Mouse (Mus musculus) embryonic facial prominence, embryonic 14.5 days (tissue): ENCODE measurements around the gene Cd79b. TPM values are rescaled to one million over a fixed set of nuclear protein-coding genes. Genes with fewer than 3 reads are reported as not detected.

Experiments used
- ATAC-seq: fragments of 200-750 bp; cut with Nextera tagmentation; 2 replicates; pipeline ENCODE4 v1.8.0; 2017; ENCODE audit warnings: low read depth, moderate number of reproducible peaks, moderate TSS enrichment
- DNase-seq: peaks from one replicate; pipeline ENCODE4 v3.0.0-alpha.2; 2015; ENCODE audit warnings: low spot score
- H3K27ac ChIP-seq: fragments of 300-500 bp; sonication (generic); replicated peaks from 2 replicates; pipeline ENCODE4 v1.5.1; 2014; ENCODE audit warnings: low read depth, mild to moderate bottlenecking, low read length, moderate library complexity
- H3K27me3 ChIP-seq: fragments of 300-500 bp; sonication (generic); replicated peaks from 2 replicates; pipeline ENCODE4 v1.6.1; 2014; ENCODE audit warnings: low read length; ENCODE audit not compliant: control insufficient read depth, insufficient read depth
- H3K36me3 ChIP-seq: fragments of 300-500 bp; sonication (generic); 2 replicates; pipeline ENCODE4 v1.6.1; 2014; ENCODE audit warnings: low read length, mixed read lengths; ENCODE audit not compliant: control insufficient read depth, insufficient read depth
- H3K4me1 ChIP-seq: fragments of 300-500 bp; sonication (generic); 2 replicates; pipeline ENCODE4 v1.6.1; 2014; ENCODE audit warnings: antibody characterized with exemption, low read length; ENCODE audit not compliant: control insufficient read depth, insufficient read depth
- H3K4me2 ChIP-seq: fragments of 300-500 bp; sonication (generic); 2 replicates; pipeline ENCODE4 v1.6.1; 2014; ENCODE audit warnings: low read depth, mild to moderate bottlenecking, low read length, moderate library complexity, mixed read lengths
- H3K4me3 ChIP-seq: fragments of 300-500 bp; sonication (generic); 2 replicates; pipeline ENCODE4 v1.5.1; 2014; ENCODE audit warnings: low read depth, mild to moderate bottlenecking, low read length
- H3K9ac ChIP-seq: fragments of 300-500 bp; sonication (generic); 2 replicates; pipeline ENCODE4 v1.6.1; 2014; ENCODE audit warnings: low read depth, mild to moderate bottlenecking, low read length, moderate library complexity, mixed read lengths
- H3K9me3 ChIP-seq: fragments of 300-500 bp; sonication (generic); 2 replicates; pipeline ENCODE4 v1.6.1; 2016; ENCODE audit warnings: low read length; ENCODE audit not compliant: control insufficient read depth
- WGBS: fragments of 180-500 bp; shearing (Covaris S2); extraction: QIAGEN DNeasy Blood & Tissue Kit; methylation state at CpG from one replicate; pipeline ENCODE4 v1.1.7; 2014; 5-methylcytosine and 5-hydroxymethylcytosine counted together
- polyA plus RNA-seq: library from polyadenylated mRNA; unstranded; fragments of >200 nt; fragmentation: Nextera tagmentation; extraction: Ambion mirVana; gene quantifications from 2 replicates; pipeline ENCODE4 v1.2.1, GENCODE M21; 2014

Gene Cd79b
- polyA plus RNA-seq, 1 experiment from 2014 or later: 3.2 TPM

DNA sequence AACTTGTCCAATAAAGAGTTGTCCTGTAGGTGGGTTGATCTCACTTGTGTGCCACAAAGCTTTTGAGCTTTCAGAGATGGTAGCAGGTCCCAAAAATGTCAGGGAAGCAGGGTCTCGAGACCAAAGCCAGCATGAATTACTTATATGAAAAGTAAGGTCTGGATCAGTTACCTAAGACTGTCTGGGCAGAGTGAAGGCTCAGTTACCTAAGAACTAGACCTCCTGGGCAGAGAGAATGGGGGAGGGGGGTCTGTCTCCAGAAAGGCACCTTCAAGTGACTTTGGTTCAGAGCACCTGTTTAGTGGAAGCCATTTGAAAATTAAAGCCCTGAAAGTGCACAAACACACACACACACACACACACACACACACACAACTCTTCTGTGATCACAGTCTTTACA, 40.2 kb downstream of the Cd79b start:
- DNase-seq: no peak
- no peak overlapping the region for H3K4me3 ChIP-seq
- no peaks in the 10 kb centered on the region for H3K9me3 ChIP-seq
- H3K27ac ChIP-seq: peak overlapping the region; percentile 53
- H3K9ac ChIP-seq: no peak overlapping the region
- H3K4me2 ChIP-seq: no peak overlapping the region
- H3K36me3 ChIP-seq: 0 out of 2 replicates have a peak, but pooled peaks cover 4% of the 10 kb centered on the region
- no peak for ATAC-seq
- no peaks in the 10 kb centered on the region for H3K27me3 ChIP-seq
- H3K4me1 ChIP-seq: peaks cover 25% of the 10 kb centered on the region
- WGBS: 70% methylated on average over 1 of the region's 1 CpGs

- Histone ChIP-seq H3K4me2 (peak overlapping the region; percentile 80), H3K4me1 (peaks cover 31% of the 10 kb centered on the region), H3K27ac (peak overlapping the region; percentile 88), H3K27me3 (no peaks in the 10 kb centered on the region), H3K9ac (no peak overlapping the region), H3K9me3 (no peaks in the 10 kb centered on the region), H3K4me3 (no peak overlapping the region), H3K36me3 (0 out of 2 replicates have a peak, but pooled peaks cover 4% of the 10 kb centered on the region)
- 94% methylated on average over 6 of the region's 6 CpGs for WGBS
- DNase-seq (no peak), ATAC-seq (no peak)
Measured at GRCm38 (mm10) chr11:106273811-106274210, 40.8 kb downstream of the Cd79b start.

DNA sequence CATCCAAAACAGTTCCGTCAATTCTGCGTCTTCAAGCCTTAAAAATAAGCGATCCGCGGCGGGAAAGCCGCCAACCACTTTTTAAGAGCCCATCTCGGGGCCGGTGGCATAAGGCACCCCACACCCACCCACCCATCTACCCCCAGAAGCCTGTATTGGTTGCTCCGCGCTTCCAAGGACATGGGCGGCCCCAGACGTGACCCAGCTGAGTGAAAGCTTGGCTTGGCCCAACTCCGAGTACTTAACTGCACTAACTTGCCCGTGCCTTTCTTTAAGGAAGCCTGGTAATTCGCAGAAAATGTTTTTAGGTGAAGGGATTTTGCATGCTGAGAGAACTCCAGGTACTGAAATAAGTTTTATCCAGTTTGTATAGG, 41.3 kb downstream of the Cd79b start:
- WGBS: 17% methylated on average over 10 of the region's 16 CpGs
- ATAC-seq: no peak
- peak overlapping the region; percentile 80 for H3K4me2 ChIP-seq
- no peaks in the 10 kb centered on the region for H3K27me3 ChIP-seq
- H3K36me3 ChIP-seq: 0 out of 2 replicates have a peak, but pooled peaks cover 4% of the 10 kb centered on the region
- no peaks in the 10 kb centered on the region for H3K9me3 ChIP-seq
- peak overlapping the region; percentile 98 for H3K4me3 ChIP-seq
- DNase-seq: peak; percentile 41
- H3K4me1 ChIP-seq: peaks cover 36% of the 10 kb centered on the region
- H3K9ac ChIP-seq: peak overlapping the region; percentile 68
- H3K27ac ChIP-seq: peak overlapping the region; percentile 88

GRCm38 (mm10) chr11:106272644-106273310, 41.8 kb downstream of the Cd79b start, which contains the start of gene Smarcd2:
Gene Smarcd2 (minus strand): TSS chr11:106272972.
- Histone ChIP-seq H3K4me3 (peak within 1 kb of the TSS; percentile 98), H3K36me3 (0 out of 2 replicates have a peak, but pooled peaks cover 6% of the 10 kb centered on the region), H3K4me1 (peaks cover 41% of the 10 kb centered on the region), H3K27me3 (no peaks in the 10 kb centered on the region), H3K9me3 (no peaks in the 10 kb centered on the region), H3K4me2 (peak within 1 kb of the TSS; percentile 80), H3K27ac (peak within 1 kb of the TSS; percentile 95), H3K9ac (peak within 1 kb of the TSS; percentile 99)
- WGBS: 0% methylated on average over 38 of the region's 72 CpGs
- ATAC-seq (peak; percentile 93), DNase-seq (peak; percentile 100)

DNA sequence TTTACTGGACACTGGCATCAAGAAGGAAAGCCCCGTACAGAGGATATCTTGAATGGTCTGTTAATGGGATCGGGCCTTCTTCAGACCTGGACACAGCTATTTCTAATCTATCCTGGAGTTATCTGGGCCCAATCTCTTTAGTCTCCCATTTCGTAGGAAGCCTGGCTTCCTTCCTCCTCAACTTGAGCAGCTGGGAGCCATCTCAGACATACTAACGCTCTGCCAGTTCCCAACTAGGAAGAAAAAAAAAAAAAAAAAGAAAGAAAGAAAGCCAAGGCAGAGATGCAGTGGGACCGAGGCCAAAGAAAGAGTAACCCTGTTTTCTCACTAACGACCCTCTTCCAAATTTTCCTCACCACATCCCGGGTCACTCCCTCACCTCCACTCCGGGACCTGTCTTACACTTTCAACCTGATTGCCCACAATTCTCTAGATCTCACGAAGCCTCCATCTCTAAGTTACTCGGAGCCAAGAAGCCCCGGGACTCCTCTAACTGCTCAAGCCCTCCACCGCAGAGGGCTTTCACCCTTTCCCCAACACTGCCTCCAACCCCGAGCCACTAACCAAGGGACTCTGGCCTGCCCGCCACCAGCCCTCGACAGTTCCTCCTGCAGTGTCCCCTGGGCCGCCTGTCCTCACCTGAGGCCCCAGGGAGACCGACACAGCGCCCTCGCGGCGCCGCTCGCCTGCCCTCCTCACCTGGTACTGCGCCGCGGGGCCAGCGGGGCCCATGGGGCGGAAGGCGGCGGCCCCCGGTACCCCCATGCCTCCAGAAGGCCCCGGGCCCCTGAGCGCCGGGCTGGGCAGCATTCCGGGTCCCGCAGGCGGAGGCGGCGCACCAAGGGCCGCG, 42.5 kb downstream of the Cd79b start:
- peaks cover 46% of the 10 kb centered on the region for H3K4me1 ChIP-seq
- under 1% methylated on average over 22 of the region's 41 CpGs for WGBS
- no peak; the same call in 1 of the 2 replicates for ATAC-seq

GRCm38 (mm10) chr11:106271131-106271793, 43.3 kb downstream of the Cd79b start:
- DNase-seq (no peak), ATAC-seq (no peak)
- H3K27me3 ChIP-seq: no peaks in the 10 kb centered on the region
- H3K4me2 ChIP-seq: peak overlapping the region; percentile 80
- H3K4me3 ChIP-seq: peak overlapping the region; percentile 98
- 25% methylated on average over 5 of the region's 5 CpGs for WGBS
- peak overlapping the region; percentile 99 for H3K9ac ChIP-seq
- H3K36me3 ChIP-seq: peaks cover 20% of the 10 kb centered on the region
- no peaks in the 10 kb centered on the region for H3K9me3 ChIP-seq
- peaks cover 45% of the 10 kb centered on the region for H3K4me1 ChIP-seq
- H3K27ac ChIP-seq: peak overlapping the region; percentile 95

More for the DNA sequence above, 42.5 kb downstream of the Cd79b start:
- Histone ChIP-seq H3K27ac (peak overlapping the region; percentile 95), H3K36me3 (peaks cover 13% of the 10 kb centered on the region), H3K9ac (peak overlapping the region; percentile 99), H3K27me3 (no peaks in the 10 kb centered on the region), H3K4me2 (peak overlapping the region; percentile 80), H3K9me3 (no peaks in the 10 kb centered on the region), H3K4me3 (peak overlapping the region; percentile 98)
- DNase-seq: peak; percentile 41

DNA sequence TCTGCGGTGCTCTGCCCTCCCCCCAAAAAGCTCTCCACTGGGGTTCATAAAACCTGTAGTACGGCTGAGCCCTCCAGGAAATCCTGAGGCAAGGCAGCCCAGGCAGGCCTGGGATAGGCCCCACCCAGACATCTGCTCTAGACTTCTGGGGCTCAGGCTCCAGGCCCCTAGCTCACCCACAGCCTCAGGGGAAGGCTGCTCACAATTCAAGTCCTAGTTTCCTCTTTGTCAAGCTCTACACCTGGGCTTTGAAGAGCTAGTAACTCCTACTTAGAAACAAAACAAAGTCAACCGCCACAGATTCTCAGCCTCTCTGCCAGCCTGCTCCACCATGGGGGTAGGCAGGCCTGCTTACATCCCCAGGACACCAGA, 45.5 kb downstream of the Cd79b start:
- 28% methylated on average over 3 of the region's 3 CpGs for WGBS
- Histone ChIP-seq H3K4me2 (peak overlapping the region; percentile 43), H3K27me3 (no peaks in the 10 kb centered on the region), H3K27ac (peak overlapping the region; percentile 77), H3K4me3 (peak overlapping the region; percentile 13; the same call in 1 of the 2 replicates), H3K36me3 (peaks cover 42% of the 10 kb centered on the region), H3K9me3 (no peaks in the 10 kb centered on the region), H3K4me1 (peaks cover 33% of the 10 kb centered on the region), H3K9ac (peak overlapping the region; percentile 35)
- DNase-seq (peak; percentile 87), ATAC-seq (no peak; the same call in 1 of the 2 replicates)

DNA sequence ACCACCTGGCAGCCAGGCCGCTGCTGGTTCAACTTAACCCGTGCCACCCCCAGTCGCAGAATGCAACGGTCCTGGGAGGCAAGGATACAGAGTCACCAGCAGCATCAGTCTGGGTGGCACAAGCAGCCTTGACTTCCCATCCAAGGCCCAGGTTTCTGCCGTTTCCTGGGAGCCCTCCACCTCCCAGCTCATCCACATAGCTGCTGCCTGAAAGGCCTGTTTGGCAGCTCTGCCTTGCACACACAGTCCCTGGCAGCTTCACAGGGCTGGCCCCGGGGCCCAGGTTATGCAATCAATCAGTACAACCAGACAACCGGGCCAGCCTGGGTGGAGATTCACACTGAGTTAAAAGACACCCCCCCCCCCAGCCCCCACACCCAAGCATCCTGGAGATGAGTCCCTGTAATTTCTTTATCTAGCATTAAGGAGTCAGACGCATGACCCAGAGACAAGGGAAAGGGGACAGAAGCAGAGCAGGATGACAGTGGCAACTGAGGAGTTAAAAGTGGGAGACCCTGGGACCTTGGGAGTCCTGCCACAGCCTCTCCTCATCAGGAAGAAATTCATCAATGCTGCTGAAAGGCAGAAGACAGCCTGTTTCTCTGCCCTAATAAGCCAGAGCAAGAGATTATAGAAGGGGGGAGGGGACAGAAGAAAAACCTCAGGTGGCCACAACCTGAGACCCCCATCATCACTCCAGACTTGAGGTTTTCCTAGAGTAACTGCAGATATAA, 46.1 kb downstream of the Cd79b start:
- H3K4me2 ChIP-seq: peak overlapping the region; percentile 43
- H3K9ac ChIP-seq: peak overlapping the region; percentile 35
- peak overlapping the region; percentile 13; the same call in 1 of the 2 replicates for H3K4me3 ChIP-seq
- ATAC-seq: no peak
- H3K9me3 ChIP-seq: no peaks in the 10 kb centered on the region
- peaks cover 33% of the 10 kb centered on the region for H3K4me1 ChIP-seq
- DNase-seq: peak; percentile 83
- H3K36me3 ChIP-seq: peaks cover 48% of the 10 kb centered on the region
- 37% methylated on average over 8 of the region's 8 CpGs for WGBS
- peak overlapping the region; percentile 77 for H3K27ac ChIP-seq
- H3K27me3 ChIP-seq: no peaks in the 10 kb centered on the region
